Mouse (Mus musculus) heart, postnatal 0 days (tissue): ENCODE measurements around the gene Fam241a. TPM values are rescaled to one million over a fixed set of nuclear protein-coding genes. Genes with fewer than 3 reads are reported as not detected.

Source experiments
- ATAC-seq: fragments of 200-750 bp; cut with Nextera tagmentation; 2 replicates; pipeline ENCODE4 v1.8.0; 2017; ENCODE audit warnings: low read depth, moderate number of reproducible peaks, moderate library complexity; ENCODE audit not compliant: insufficient read depth
- DNase-seq: peaks from one replicate; pipeline ENCODE4 v3.0.0-alpha.2; 2016; ENCODE audit warnings: low spot score
- H3K27ac ChIP-seq: fragments of 300-500 bp; sonication (generic); 2 replicates; pipeline ENCODE4 v1.5.1; 2014; ENCODE audit warnings: low read depth, mild to moderate bottlenecking
- H3K27me3 ChIP-seq: fragments of 300-500 bp; sonication (generic); 2 replicates; pipeline ENCODE4 v1.6.1; 2014; ENCODE audit warnings: low read length, mixed read lengths; ENCODE audit not compliant: control insufficient read depth, insufficient read depth
- H3K36me3 ChIP-seq: fragments of 300-500 bp; sonication (generic); replicated peaks from 2 replicates; pipeline ENCODE4 v1.6.1; 2014; ENCODE audit warnings: low read length, mixed read lengths; ENCODE audit not compliant: control insufficient read depth, insufficient read depth
- H3K4me1 ChIP-seq: fragments of 300-500 bp; sonication (generic); 2 replicates; pipeline ENCODE4 v1.6.1; 2014; ENCODE audit warnings: antibody characterized with exemption; ENCODE audit not compliant: control insufficient read depth, insufficient read depth
- H3K4me2 ChIP-seq: fragments of 300-500 bp; sonication (generic); 2 replicates; pipeline ENCODE4 v1.6.1; 2014; ENCODE audit warnings: low read depth, mild to moderate bottlenecking, low read length, moderate library complexity
- H3K4me3 ChIP-seq: fragments of 300-500 bp; sonication (generic); 2 replicates; pipeline ENCODE4 v1.5.1; 2014; ENCODE audit warnings: low read depth, low read length
- H3K9ac ChIP-seq: fragments of 300-500 bp; sonication (generic); replicated peaks from 2 replicates; pipeline ENCODE4 v1.6.1; 2014; ENCODE audit warnings: low read depth, low read length, mixed read lengths
- H3K9me3 ChIP-seq: fragments of 300-500 bp; sonication (generic); replicated peaks from 2 replicates; pipeline ENCODE4 v1.6.1; 2016; ENCODE audit warnings: low read length; ENCODE audit not compliant: control insufficient read depth
- CTCF ChIP-seq: IDR thresholded peaks from 2 replicates; pipeline ENCODE4 v1.5.1; 2016; ENCODE audit warnings: antibody characterized with exemption, control low read depth, low read depth
- EP300 ChIP-seq: IDR thresholded peaks from 2 replicates; pipeline ENCODE4 v1.6.1; 2016; ENCODE audit warnings: antibody characterized with exemption, low read depth
- WGBS: fragments of 180-500 bp; shearing (Covaris S2); extraction: QIAGEN DNeasy Blood & Tissue Kit; methylation state at CpG from one replicate; pipeline ENCODE4 v1.1.7; 2014; 5-methylcytosine and 5-hydroxymethylcytosine counted together
- polyA plus RNA-seq: library from polyadenylated mRNA; unstranded; fragments of >200 nt; fragmentation: Nextera tagmentation; extraction: Ambion mirVana; gene quantifications from 2 replicates; pipeline ENCODE4 v1.2.1, GENCODE M21; 2015
- total RNA-seq: library from RNA; depleted of rRNA; stranded (reverse); fragments of >200 nt; gene quantifications from 2 replicates; pipeline ENCODE4 v1.2.3, GENCODE M21; 2014; ENCODE audit warnings: low replicate concordance

Gene Fam241a
- total and polyA plus RNA-seq, 2 experiments from 2014 or later = 8.3 to 9.1 TPM

- Histone ChIP-seq H3K9ac (no peak overlapping the region), H3K27ac (no peak overlapping the region), H3K4me2 (no peak overlapping the region), H3K27me3 (no peaks in the 10 kb centered on the region), H3K9me3 (no peaks in the 10 kb centered on the region), H3K36me3 (no peaks in the 10 kb centered on the region), H3K4me3 (no peak overlapping the region), H3K4me1 (peaks cover 6% of the 10 kb centered on the region; the same call in 1 of the 2 replicates)
- DNase-seq (no peak), ATAC-seq (no peak)
- TF ChIP-seq EP300 (no peak), CTCF (no peak)
Measured at GRCm38 (mm10) chr3:127890008-127890407, 6.1 kb downstream of the Fam241a start.

- 40% methylated on average over 3 of the region's 3 CpGs for WGBS
- ATAC-seq = no peak
- Histone ChIP-seq H3K27me3 (no peaks in the 10 kb centered on the region), H3K4me3 (no peak overlapping the region), H3K4me1 (peaks cover 1% of the 10 kb centered on the region; the same call in 1 of the 2 replicates), H3K36me3 (no peaks in the 10 kb centered on the region), H3K9ac (no peak overlapping the region), H3K27ac (no peak overlapping the region), H3K9me3 (no peaks in the 10 kb centered on the region), H3K4me2 (no peak overlapping the region)
- no peak for DNase-seq
- no peak for TF ChIP-seq CTCF
- TF ChIP-seq EP300 = no peak
Measured at GRCm38 (mm10) chr3:127889570-127889969, 6.6 kb downstream of the Fam241a start.

- 24% methylated on average over 2 of the region's 2 CpGs for WGBS
- no peak for DNase-seq
- no peak for TF ChIP-seq EP300
- TF ChIP-seq CTCF = no peak
- H3K4me2 ChIP-seq = no peak overlapping the region
- H3K27ac ChIP-seq = no peak overlapping the region
- H3K9me3 ChIP-seq = no peaks in the 10 kb centered on the region
- H3K9ac ChIP-seq = no peak overlapping the region
- H3K27me3 ChIP-seq = no peaks in the 10 kb centered on the region
- no peaks in the 10 kb centered on the region for H3K36me3 ChIP-seq
- H3K4me1 ChIP-seq = no peaks in the 10 kb centered on the region
- H3K4me3 ChIP-seq = no peak overlapping the region
- no peak; the same call in 1 of the 2 replicates for ATAC-seq
Measured at GRCm38 (mm10) chr3:127881684-127882083, 14.4 kb downstream of the Fam241a start.

GRCm38 (mm10) chr3:127879968-127880367, 16.2 kb downstream of the Fam241a start:
- no peak overlapping the region for H3K4me2 ChIP-seq
- no peaks in the 10 kb centered on the region for H3K36me3 ChIP-seq
- TF ChIP-seq CTCF = no peak
- TF ChIP-seq EP300 = no peak
- H3K9me3 ChIP-seq = peaks cover 6% of the 10 kb centered on the region; the same call in 1 of the 2 replicates
- 88% methylated on average over 3 of the region's 3 CpGs for WGBS
- H3K27me3 ChIP-seq = no peaks in the 10 kb centered on the region
- DNase-seq (no peak), ATAC-seq (no peak)
- H3K4me1 ChIP-seq = no peaks in the 10 kb centered on the region
- H3K27ac ChIP-seq = no peak overlapping the region
- no peak overlapping the region for H3K9ac ChIP-seq
- H3K4me3 ChIP-seq = no peak overlapping the region

- peaks cover 6% of the 10 kb centered on the region; the same call in 1 of the 2 replicates for H3K9me3 ChIP-seq
- H3K36me3 ChIP-seq = no peaks in the 10 kb centered on the region
- no peak overlapping the region for H3K9ac ChIP-seq
- DNase-seq = no peak
- no peak overlapping the region for H3K27ac ChIP-seq
- H3K4me1 ChIP-seq = no peaks in the 10 kb centered on the region
- ATAC-seq = no peak
- no peak for TF ChIP-seq EP300
- TF ChIP-seq CTCF = no peak
- no peak overlapping the region for H3K4me3 ChIP-seq
- 82% methylated on average over 2 of the region's 2 CpGs for WGBS
- H3K4me2 ChIP-seq = no peak overlapping the region
- H3K27me3 ChIP-seq = no peaks in the 10 kb centered on the region
Measured at GRCm38 (mm10) chr3:127875509-127875908, 20.6 kb downstream of the Fam241a start.

- DNase-seq (no peak), ATAC-seq (no peak)
- Histone ChIP-seq H3K36me3 (no peaks in the 10 kb centered on the region), H3K27me3 (no peaks in the 10 kb centered on the region), H3K27ac (no peak overlapping the region), H3K4me2 (no peak overlapping the region), H3K4me3 (no peak overlapping the region), H3K9ac (no peak overlapping the region), H3K4me1 (no peaks in the 10 kb centered on the region), H3K9me3 (peaks cover 6% of the 10 kb centered on the region; the same call in 1 of the 2 replicates)
- 91% methylated on average over 7 of the region's 7 CpGs for WGBS
- TF ChIP-seq EP300 (no peak), CTCF (no peak)
Measured at GRCm38 (mm10) chr3:127875059-127875458, 21.1 kb downstream of the Fam241a start.
